Mouse (Mus musculus): ENCODE data around the gene Amotl1. TPM values are rescaled to one million over a fixed set of nuclear protein-coding genes. Genes with fewer than 3 reads are reported as not detected.

The Amotl1 gene
- total RNA-seq, 2 experiments from 2014 or later = 19.1 to 25.1 TPM

DNA sequence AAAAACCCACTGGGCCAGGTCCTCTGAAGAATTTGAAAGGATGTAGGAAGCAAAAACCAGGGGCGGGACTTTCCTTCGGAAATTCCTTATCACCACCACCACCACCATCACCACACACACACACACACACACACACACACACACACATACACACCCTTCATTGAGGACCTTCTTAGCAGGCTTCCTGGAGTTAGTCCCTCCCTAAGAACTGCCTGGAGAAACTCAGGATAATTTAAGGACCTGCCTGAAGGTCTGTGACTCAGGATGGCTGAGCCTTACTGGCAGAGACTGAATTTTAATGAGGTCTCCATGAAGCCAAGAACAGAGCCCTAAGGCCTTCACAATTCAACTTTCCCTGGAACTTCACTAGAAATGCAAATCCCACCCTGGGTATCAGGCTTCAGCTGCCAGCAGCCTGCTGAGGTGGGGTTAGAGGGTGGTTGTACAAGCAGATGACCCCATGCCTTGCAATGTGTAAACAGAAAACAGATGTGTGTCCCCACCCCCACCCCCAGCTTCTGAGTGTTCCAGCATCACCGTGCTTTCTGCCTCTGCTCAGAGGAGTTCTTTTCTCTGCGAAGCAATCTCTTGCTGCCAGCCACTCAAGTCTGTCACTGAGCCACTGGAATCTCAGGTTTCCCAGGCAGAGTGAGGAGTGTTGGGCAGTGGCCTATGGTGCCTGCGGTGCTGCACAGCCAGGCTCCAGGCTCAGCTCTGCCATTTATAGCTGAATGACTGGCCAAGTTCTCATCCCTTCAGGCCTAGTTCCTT is 2.4 kb downstream of the Amotl1 start:
- no peak for DNase-seq (ENCODE audit: low spot score in 2 of 2)

- no peak for DNase-seq (ENCODE audit: low spot score in 2 of 2)
Observed at GRCm38 (mm10) chr9:14641310-14642067, 3.4 kb downstream of the Amotl1 start.

DNA sequence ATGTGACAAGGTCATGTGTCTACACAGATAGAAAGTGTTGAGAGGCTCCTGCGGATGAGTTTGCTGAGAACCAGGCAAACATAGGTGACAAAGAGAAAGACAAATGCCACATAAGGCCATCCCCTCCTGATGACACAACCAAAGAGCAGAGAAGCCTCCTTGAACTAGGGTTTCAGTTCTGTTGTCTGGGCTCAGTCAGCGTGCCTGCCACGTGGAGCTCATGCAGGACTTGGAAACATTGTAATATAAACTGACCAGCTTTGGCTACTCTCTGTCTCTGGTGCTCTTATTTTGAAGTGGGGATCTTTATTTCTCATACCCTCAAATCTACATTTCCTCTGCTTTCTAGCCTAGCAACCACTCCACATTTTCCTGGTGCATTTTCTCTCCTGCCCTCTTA is 8.6 kb downstream of the Amotl1 start:
- no peak for DNase-seq (ENCODE audit: low spot score in 2 of 2)

GRCm38 (mm10) chr9:14635551-14635950 is 9.3 kb downstream of the Amotl1 start:
- DNase-seq (ENCODE audit: low spot score in 2 of 2) = no peak

- DNase-seq (ENCODE audit: low spot score in 2 of 2) = no peak
Observed at GRCm38 (mm10) chr9:14634155-14634554, 10.7 kb downstream of the Amotl1 start.

- DNase-seq (ENCODE audit: low spot score in 2 of 2) = no peak
Observed at GRCm38 (mm10) chr9:14632365-14633163, 12.3 kb downstream of the Amotl1 start.

DNA sequence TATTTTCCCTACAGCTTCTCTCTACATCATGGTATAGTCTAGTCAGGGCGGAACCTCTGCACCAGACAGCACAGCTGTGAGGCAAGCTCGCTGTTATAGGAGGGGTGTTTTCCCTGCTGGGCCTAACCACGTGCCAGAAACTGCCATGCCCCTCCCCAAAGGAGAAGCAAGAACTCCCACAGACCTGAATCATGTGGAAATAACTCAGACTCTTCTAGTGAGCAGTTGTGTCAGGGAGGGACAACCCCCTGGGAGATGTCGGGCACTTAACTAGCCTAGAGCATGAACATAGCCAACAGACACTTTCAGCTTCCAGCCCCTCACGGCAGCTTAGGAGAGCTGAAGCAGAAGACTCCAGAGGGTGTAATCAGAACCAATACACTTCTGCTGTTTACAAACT is 13.1 kb downstream of the Amotl1 start:
- DNase-seq (ENCODE audit: low spot score in 2 of 2) = no peak

- DNase-seq (ENCODE audit: low spot score in 2 of 2) = no peak
Observed at GRCm38 (mm10) chr9:14627525-14627924, 17.3 kb downstream of the Amotl1 start.

DNA sequence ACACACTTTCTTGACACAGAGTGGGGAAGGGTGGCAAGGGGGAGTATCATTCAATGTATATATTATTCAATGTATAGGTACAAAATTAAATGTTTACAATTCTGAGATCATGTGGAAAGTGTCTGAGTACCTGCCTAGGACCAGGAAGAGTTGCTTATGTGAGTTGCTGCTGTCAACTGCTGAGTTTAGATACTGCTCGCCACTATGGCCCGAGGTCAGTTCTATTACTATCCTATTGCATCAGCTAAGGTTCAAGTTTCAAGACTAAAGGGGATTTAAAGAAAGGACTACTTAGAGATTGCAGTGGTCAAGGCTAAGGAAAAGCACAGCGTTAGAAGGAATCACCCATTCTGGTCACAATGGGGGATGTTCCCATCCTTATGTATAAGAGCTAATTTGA is 18.9 kb downstream of the Amotl1 start:
- no peak for DNase-seq (ENCODE audit: low spot score in 2 of 2)

DNA sequence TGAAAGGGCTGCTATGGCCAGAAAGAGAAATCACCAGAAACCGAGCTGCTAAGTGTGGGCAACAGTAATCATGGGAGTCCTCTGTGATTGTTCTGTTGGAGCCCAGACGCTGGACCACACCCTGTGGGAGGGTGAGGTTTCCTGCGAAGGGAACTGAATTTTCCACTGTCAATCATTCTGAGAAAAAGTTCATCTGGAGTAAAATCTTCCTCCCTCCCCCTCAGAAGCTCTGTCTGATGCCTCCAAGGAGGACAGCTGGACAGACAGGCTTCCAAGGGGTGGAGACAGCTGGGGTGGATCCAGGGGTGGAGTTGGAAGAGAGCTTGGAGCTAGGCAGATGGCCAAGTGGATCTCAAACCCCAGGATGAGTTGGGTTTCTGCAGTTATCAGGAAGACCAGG is 19.8 kb downstream of the Amotl1 start:
- no peak for DNase-seq (ENCODE audit: low spot score in 2 of 2)

DNA sequence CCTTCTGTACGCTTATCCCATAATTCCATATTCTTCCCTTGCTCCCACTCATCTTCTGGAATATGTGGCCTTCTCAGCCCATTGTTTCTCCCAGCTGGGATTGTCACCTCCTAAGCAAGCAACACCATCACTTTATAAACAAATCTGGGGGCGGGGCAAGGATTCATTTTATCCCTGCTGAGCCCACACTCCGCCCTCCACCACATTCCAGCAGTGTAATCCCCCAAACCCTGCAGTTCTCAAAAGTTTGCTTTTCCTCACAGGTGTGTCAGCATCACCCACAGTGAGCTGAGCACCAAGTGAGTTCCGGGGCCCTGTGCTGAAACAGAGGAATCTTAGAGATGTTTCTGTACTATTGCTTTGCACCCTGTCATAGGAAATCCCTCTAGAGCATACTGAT is 20.9 kb downstream of the Amotl1 start:
- DNase-seq (ENCODE audit: low spot score in 2 of 2) = no peak

GRCm38 (mm10) chr9:14623250-14623649 is 21.6 kb downstream of the Amotl1 start:
- DNase-seq (ENCODE audit: low spot score in 2 of 2) = no peak

DNA sequence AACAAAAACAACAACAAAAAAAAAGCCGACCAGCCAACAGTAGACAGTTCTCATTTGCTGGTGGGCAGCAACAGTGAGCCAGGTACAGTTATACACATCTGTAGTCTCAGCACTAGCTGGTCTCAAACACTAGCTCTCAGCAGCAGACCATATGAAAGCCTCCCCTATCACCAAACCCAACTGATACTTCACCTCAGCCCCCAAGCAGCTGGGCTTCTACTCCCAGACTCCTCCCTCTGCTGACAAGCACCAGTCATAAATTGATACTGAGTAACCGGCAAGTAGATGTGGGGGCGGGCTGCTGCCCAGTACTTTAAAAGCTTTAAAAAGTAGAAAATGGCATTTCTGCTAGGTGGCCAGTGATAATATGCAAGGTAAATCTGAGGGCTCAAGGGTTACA is 22.0 kb downstream of the Amotl1 start:
- no peak for DNase-seq (ENCODE audit: low spot score in 2 of 2)

- no peak for DNase-seq (ENCODE audit: low spot score in 2 of 2)
Observed at GRCm38 (mm10) chr9:14620107-14620506, 24.7 kb downstream of the Amotl1 start.

DNA sequence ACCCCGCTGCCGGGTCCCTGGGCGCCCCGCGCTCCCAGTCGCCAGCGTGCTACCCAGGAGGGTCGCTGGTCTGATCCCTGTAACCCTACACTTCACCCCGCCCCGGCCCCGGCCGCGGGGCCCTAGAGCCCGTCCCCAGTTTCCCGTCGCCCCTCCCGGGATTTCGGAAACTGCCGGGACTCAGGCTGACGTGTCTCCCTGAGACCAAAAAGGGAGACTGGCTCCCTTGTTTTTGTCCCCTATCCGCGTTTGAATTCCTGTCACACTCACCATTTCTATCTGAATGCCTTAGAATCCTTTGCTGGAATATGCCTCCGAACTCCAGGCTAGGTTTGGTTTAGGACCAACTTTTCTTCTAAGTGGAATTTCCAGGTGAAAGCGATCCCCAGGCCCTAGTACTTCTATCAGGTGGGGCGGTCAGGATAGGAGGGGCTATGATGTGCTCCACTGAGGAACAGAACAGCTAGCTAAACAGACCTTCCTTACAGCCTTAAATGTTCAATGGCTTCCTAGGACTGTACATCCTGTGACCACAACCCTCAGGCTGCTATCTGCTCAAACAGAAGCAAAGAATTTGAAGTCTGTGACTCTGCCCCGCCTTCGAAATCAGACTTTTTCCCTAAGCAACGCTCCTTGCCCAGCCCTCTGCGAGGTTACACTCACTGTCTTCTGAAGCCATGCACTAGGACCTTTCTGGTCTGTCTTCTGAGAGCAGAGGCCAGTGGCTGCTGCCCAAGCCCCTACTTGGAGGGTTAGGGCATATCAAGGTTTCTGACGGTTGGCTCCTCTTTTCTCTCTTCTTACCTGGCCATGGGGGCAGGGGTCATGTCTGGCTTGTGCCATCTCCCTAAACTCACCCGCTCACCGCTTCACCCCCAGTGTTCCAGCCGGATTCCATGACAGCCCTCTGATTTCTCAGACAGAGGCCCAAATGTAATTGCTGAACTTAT is 29.6 kb downstream of the Amotl1 start:
- DNase-seq (ENCODE audit: low spot score in 2 of 2) = no peak

GRCm38 (mm10) chr9:14614205-14614930 is 30.5 kb downstream of the Amotl1 start:
- peak in 1 of 2 experiments; percentile 46 for DNase-seq (ENCODE audit: low spot score in 2 of 2)

GRCm38 (mm10) chr9:14613308-14614204 is 31.3 kb downstream of the Amotl1 start:
- no peak for DNase-seq (ENCODE audit: low spot score in 2 of 2)

GRCm38 (mm10) chr9:14612588-14612987 is 32.3 kb downstream of the Amotl1 start:
- DNase-seq (ENCODE audit: low spot score in 2 of 2) = no peak

DNA sequence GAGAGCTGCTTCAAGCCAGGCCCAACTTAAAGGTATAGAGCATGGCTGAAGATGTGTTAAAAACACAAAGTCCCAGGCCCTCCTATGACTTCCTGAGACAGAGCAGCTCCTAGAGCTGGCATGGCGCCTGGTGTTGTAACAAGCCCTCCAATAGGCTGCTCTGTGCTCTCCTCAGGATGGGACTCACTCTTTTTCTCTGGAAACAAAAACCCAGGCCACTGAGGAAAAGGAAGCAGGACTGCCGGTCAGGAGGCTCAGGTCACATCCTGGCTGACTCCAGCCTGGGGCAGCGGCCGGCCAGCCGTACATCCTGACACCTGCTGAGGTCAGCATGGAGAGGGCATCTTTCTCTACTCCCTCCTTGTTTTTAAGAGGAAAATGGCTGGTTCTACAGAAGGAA is 36.3 kb downstream of the Amotl1 start:
- DNase-seq (ENCODE audit: low spot score in 2 of 2) = no peak
